Mouse (Mus musculus) kidney, postnatal 10 days (tissue): Measurements from ENCODE around the gene Olfr161.
"Not testable (repeated sequence)": the region's sequence is repeated elsewhere in the genome, so short reads cannot be mapped to it uniquely, and the experiment has no call there.

Source experiments
- DNase-seq: peaks from one replicate; pipeline ENCODE4 v3.0.0; 2021; ENCODE audit warnings: mixed read lengths

The Olfr161 gene

DNA sequence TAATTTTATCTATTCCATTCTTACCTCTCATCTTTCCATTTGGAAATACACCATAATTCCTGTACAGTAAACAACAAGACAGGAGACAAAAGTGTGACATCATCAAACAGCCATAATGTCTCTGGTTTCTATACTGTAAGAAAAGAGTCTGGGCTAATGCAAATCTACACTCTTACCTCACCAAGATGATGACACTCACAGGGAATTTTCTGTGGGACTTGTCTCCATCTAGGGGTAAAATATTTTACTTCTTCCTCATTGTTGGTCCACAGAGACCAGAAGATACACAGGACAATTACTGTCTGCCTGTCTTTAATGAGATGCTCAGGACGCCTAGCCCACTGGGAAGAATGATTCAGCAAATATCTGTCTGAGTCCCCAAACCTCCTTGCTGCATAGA, at the start of gene Olfr161:
Olfr161 (plus strand) TSS at position 352 of the 400 bp plus-strand sequence.
- no peak for DNase-seq

DNA sequence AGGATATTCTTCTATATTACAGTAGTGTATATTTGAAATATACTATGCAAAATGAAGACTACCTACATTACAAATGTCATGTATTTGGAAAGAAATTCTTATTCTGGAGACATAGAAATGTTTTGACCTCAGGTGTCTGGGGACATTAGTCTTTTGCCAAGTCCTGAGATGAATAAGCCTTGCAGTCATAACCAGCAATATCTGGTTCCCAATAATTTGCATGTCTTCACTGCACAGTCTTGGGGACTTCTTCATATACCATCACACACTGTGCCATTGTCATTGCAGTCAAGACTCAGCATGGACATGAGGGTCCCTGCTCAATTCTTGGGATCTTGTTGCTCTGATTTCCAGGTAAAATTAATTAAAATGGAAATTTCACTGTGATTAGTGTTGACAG, 27.3 kb upstream of the Olfr161 start:
- no peak for DNase-seq

- not testable (repeated sequence) for DNase-seq
These were observed 13.2 kb upstream of the Olfr161 start for GRCm38 (mm10) chr16:3577658-3578057.

DNA sequence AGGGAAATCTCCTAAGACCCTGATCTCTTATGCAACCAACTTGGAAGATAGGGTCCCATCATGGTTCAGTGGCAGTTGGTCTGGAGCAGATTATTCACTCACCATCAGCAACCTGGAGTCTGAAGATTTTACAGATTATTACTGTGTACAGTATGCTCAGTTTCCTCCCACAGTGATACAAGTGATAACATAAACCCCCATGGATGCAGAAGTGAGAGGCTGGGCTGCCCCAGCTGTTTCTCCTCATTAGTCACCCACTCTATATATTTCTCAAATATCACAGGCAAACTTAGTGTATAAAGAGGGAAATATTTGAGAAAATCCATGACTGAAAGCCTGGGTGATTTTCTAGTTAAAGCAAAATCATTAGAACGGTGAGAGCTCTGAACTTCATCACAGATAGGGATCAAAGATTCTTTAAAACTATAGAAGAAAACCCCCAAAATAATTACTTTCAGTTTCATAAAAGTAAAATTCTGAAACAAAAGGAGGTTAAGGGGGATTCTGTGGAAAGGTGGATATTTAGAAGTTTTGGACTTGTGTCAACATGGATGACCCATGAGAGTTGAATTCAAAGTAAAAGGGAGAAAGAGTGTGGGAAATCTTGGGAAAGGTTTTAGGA, 12.5 kb upstream of the Olfr161 start:
- DNase-seq: not testable (repeated sequence)

- DNase-seq: not testable (repeated sequence)
These were observed 40.5 kb downstream of the Olfr161 start for GRCm38 (mm10) chr16:3631376-3631775.

- not testable (repeated sequence) for DNase-seq
These were observed 41.9 kb downstream of the Olfr161 start for GRCm38 (mm10) chr16:3632572-3633361.
